Mouse (Mus musculus) left cerebral cortex, adult 8-10 months (tissue): ENCODE results near the gene Il1r1. TPM values are rescaled to one million over a fixed set of nuclear protein-coding genes. Genes with fewer than 3 reads are reported as not detected.

Source experiments
- DNase-seq, 2 experiments: peaks; one replicate each; pipeline ENCODE4 v3.0.0; 2022; ENCODE audit warnings: low spot score in 2 of 2
- total RNA-seq, 4 experiments: library from RNA; stranded (reverse); gene quantifications; 2 replicates each; pipeline ENCODE4 v1.2.4; 2022

The Il1r1 gene
- total RNA-seq, 4 experiments from 2014 or later: 1.9 to 3.6 (median 2.6) TPM

- no peak for DNase-seq
These were observed 5.5 kb downstream of the Il1r1 start for GRCm38 (mm10) chr1:40230336-40230735.

DNA sequence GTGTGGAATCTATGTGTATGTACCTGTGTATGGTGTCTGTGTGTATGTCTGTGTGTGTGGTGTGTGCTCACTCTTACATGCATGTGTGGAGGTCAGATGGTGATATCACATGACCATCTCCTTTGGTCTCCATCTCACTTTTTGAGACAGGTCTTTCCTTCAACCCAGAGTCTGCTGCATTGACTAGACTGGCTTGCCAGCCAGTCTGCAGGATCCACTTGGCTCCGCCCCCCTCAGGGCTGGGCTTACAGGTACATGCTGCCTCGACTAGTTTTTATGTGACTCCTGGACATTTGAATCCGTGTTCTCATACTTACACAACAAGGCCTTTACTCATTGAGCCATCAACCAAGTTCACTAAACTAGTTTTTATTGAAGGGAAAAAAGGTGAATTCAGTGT is 6.2 kb downstream of the Il1r1 start:
- no peak for DNase-seq

GRCm38 (mm10) chr1:40233217-40233616 is 8.3 kb downstream of the Il1r1 start:
- DNase-seq: no peak

DNA sequence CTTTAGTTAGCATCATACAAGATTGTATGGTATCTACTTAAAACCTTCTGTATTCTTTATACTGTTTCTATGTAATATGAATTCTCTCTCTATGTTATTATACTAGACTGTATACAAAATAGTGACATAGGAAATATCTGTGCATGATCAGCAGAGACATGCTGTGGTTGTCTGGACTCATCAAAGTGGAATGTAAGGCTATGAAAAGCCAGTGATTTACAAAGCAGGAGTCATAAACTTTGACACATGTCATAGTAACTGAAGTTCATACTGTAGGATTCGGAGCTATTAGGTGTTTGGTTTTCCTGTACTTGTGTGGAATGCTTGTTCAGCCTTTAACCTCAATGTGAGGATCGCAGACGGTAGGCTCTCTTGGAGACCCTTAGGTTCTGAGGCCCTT is 8.7 kb downstream of the Il1r1 start:
- no peak for DNase-seq

- peak in 1 of 2 experiments; percentile 17 for DNase-seq
These were observed 10.8 kb downstream of the Il1r1 start for GRCm38 (mm10) chr1:40235597-40236249.

DNA sequence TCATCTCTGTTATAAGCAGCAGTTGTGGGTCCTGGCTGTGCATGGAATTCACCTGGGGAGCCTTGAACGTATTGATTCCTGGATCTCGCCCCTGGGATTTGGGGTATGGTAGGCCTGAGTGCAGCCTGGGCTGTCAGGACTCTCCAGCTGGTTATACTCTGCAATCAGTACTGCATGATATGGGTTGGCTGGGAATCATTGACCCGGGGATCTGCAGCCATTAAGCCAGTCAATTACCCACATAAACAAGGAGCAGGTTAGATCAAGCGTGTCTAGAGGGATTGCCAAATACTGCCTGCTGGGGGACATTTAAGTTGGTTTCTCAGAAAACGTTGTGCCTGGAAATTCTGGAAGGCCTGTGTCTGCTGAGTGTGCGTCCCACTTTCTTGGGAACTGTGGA is 11.8 kb downstream of the Il1r1 start:
- no peak for DNase-seq

GRCm38 (mm10) chr1:40237094-40237493 is 12.2 kb downstream of the Il1r1 start:
- DNase-seq: no peak

- DNase-seq: no peak
These were observed 15.6 kb downstream of the Il1r1 start for GRCm38 (mm10) chr1:40240353-40241092.

DNA sequence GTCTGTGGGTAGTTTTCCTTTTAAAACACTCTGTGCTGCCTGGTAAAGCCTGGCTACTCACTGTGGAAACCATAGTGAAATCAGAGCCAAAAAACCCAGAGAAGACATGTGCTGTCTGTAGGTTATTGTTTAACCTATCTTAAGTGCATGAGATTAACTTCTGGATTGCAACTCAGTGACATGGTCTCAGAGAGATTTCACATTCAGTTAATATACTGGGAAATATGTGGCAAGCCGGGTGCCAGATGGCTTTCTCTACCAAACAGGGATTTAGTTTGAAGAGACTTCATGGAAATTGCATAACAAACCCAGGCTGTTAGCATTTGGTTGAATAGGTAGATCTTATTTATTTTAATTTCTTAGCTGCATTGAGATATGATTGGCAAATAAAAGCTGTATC is 17.8 kb downstream of the Il1r1 start:
- no peak for DNase-seq

DNA sequence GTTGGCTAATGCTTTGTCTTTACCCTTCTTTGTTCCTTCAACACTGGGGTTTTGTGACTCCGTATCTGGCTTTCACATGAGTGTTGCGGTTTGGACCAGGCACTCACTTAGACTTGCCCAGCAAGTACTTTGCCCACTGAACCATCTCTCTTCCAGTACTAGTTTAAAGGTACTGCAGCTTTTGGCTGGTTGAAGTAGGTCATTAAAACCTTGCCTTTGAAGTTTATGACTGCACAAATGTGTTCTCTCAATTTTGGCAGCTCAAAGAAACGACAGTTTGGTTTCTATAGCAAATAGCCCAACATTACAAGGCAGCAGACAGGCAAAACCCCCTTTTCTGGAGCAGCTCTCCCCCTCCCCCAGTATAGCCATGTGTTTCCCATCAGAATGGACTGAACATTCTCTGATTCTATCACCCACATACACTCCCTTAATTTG is 18.7 kb downstream of the Il1r1 start:
- no peak for DNase-seq

DNA sequence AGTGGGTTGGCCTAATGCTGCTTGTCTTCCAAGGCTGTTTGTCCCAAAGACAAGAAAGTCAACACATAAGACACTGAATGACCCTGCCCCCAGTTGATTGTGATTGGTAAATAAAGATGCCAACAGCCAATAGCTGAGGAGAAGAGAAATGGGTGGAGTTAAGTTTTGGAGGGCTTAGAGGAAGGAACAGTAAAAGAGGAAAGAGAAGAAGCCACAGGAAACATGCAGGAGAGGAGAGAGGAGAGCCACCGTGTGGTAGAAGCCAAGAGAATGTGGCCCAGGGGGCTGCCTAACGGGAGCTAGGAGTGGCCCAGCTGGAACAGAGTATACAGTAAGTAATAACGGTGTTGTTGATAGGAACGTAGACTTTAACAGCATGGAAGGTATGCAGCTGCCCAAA is 25.5 kb downstream of the Il1r1 start:
- no peak for DNase-seq

GRCm38 (mm10) chr1:40252507-40252906 is 27.6 kb downstream of the Il1r1 start:
- no peak for DNase-seq

DNA sequence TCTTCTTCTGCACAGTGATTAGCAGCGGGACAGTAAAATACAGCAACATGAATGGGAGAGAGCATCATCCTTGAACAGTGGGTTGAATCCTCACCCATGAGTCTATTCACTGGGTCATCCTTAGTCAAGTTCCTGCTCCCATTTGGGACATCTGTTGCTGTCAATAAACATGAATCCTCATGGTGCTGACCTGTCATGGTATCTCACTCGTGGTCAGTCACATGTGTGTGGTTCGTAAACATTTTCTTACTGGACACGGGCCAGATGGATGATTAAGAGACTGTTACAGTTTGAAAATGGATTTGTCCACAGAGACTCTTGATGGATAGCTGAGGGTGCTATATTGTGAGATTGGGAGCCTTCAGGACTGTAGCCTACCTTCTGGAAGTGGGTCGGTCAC is 29.1 kb downstream of the Il1r1 start:
- DNase-seq: no peak

DNA sequence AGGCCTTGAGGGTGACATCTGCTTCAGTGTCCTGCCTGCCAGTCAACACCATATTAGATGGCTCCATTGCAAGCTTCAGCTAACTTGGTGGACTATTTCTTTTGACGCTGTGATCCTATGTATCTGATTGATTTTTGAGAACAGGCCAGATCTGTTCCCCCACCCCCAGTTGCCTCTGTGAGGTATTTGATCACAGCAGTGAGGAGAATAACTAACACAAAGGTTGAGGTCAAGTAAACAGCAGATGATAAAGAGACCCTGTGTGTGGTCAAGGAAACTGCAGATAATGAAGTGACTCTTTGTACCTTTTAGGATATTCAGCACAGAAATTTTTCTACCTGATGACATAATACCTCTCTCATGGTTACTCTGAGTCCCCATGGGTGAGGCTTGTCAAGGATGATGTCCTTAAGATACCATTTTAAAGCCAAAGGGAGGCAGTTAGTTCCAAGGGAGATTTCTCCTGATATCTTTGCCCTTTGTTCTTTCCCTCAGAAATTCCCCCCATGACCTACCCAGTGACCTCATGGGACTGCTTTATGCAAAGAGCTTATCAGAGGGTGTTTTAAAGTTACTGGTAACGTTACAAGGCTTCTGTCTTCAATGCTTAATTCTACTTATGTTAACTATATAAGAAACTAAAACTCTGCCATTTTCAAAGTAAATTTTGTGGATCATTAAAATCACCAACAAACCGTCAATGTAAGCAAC is 29.6 kb downstream of the Il1r1 start:
- DNase-seq: no peak

- no peak for DNase-seq
These were observed 37.7 kb downstream of the Il1r1 start for GRCm38 (mm10) chr1:40262441-40263121.

DNA sequence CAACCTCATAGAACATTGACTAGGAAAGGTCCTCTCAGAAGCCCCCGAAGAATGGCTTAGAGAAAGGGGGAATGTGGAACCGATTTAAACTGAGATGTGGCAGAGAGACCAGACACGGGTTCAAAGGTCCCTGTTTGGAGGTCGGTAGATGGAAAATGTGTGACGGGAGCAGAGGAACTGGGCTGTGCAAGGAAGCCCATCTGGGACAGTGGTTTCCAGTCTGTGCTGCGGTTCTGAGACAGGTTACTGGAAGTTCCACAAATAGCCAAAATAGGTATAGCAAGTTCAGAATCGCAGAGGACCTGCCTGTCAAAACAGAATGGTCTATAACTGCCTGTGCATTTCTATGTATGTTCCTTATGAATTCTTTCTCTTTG is 38.2 kb downstream of the Il1r1 start:
- DNase-seq: no peak

- no peak for DNase-seq
These were observed 38.8 kb downstream of the Il1r1 start for GRCm38 (mm10) chr1:40263679-40264078.

GRCm38 (mm10) chr1:40265301-40265835 is 40.5 kb downstream of the Il1r1 start:
- DNase-seq: no peak

DNA sequence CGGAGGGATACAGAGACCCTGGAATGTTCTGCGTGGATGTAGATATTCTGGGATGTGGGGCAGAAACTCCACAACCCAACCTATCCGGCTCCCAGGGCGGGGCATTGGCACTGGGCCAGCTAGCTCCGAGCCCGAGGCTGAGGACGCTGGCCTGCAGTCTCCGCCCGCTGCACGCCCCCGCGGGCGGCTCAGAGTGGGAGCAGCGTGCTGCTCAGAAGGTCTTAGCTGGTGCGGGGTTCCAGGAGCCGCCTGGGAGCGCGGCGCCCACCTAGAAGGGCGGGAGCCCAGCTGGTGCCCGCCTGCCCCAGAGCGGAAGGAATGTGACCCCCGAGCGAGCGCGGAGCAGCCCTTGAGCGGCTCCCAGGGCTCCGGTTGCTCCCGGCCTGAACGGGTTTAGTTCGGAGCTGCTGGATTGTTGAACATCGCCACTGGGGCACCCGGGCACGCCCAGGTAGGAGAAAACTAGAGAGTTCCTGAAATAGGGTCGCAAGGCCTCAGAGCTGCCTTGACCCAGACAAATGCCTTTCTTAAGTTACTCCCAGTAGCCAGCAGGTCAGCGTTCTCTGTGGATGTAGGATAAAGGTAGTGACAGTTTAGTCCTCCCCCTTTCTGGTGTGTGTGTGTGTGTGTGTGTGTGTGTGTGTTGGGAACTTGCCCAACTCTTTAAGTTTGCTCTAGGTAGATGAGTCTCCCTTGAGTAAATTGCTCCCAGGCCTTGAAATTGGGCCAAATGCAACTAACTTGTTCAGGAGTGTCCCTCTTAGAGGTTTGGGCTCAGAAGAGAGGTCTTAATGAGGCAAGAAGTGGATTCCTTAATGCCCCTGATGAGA is 41.8 kb downstream of the Il1r1 start:
- DNase-seq: peak; percentile 43 to 47

- no peak for DNase-seq
These were observed 43.0 kb downstream of the Il1r1 start for GRCm38 (mm10) chr1:40267846-40268245.

GRCm38 (mm10) chr1:40268536-40268935 is 43.7 kb downstream of the Il1r1 start:
- DNase-seq: no peak
